Mouse (Mus musculus) thymus, adult 2 months (tissue): ENCODE measurements around the gene Spatc1l.

Experiments
- CTCF ChIP-seq: fragments of 200-500 bp; IDR thresholded peaks from 2 replicates; pipeline ENCODE4 v1.5.1; 2012; ENCODE audit warnings: mild to moderate bottlenecking, control low read depth, low read length, moderate library complexity, borderline replicate concordance; ENCODE audit not compliant: control insufficient read depth, poor library complexity, insufficient read depth; ENCODE audit errors: extremely low read depth
- POLR2A ChIP-seq: fragments of 200-500 bp; IDR thresholded peaks from 2 replicates; pipeline ENCODE4 v1.6.1; 2012; ENCODE audit warnings: mild to moderate bottlenecking, low read length, control low read depth, moderate library complexity; ENCODE audit not compliant: control insufficient read depth, poor library complexity, insufficient read depth; ENCODE audit errors: extremely low read depth

- no peak for TF ChIP-seq CTCF
- no peak for TF ChIP-seq POLR2A
These were observed 50.4 kb downstream of the Spatc1l start for GRCm38 (mm10) chr10:76612473-76612872.
